Mouse (Mus musculus) neural tube, embryonic 15.5 days (tissue): ENCODE measurements around the gene Stx18. TPM values are rescaled to one million over a fixed set of nuclear protein-coding genes. Genes with fewer than 3 reads are reported as not detected.

Source experiments
- ATAC-seq: fragments of 200-750 bp; cut with Nextera tagmentation; 2 replicates; pipeline ENCODE4 v1.8.0; 2017; ENCODE audit warnings: mild to moderate bottlenecking, moderate TSS enrichment, moderate library complexity; ENCODE audit not compliant: low FRiP score
- H3K27ac ChIP-seq: fragments of 300-500 bp; sonication (generic); replicated peaks from 2 replicates; pipeline ENCODE4 v1.5.1; 2015; ENCODE audit warnings: mild to moderate bottlenecking, inconsistent platforms
- H3K27me3 ChIP-seq: fragments of 300-500 bp; sonication (generic); replicated peaks from 2 replicates; pipeline ENCODE4 v1.6.1; 2015; ENCODE audit warnings: inconsistent platforms
- H3K36me3 ChIP-seq: fragments of 300-500 bp; sonication (generic); 2 replicates; pipeline ENCODE4 v1.6.1; 2015; ENCODE audit warnings: inconsistent platforms
- H3K4me1 ChIP-seq: fragments of 300-500 bp; sonication (generic); 2 replicates; pipeline ENCODE4 v1.6.1; 2015; ENCODE audit warnings: inconsistent platforms
- H3K4me2 ChIP-seq: fragments of 300-500 bp; sonication (generic); 2 replicates; pipeline ENCODE4 v1.6.1; 2015; ENCODE audit warnings: inconsistent platforms, mild to moderate bottlenecking, moderate library complexity
- H3K4me3 ChIP-seq: fragments of 300-500 bp; sonication (generic); replicated peaks from 2 replicates; pipeline ENCODE4 v1.5.1; 2015; ENCODE audit warnings: mild to moderate bottlenecking, inconsistent platforms
- H3K9ac ChIP-seq: fragments of 300-500 bp; sonication (generic); replicated peaks from 2 replicates; pipeline ENCODE4 v1.6.1; 2015; ENCODE audit warnings: mild to moderate bottlenecking, inconsistent platforms
- H3K9me3 ChIP-seq: fragments of 300-500 bp; sonication (generic); replicated peaks from 2 replicates; pipeline ENCODE4 v1.6.1; 2016; ENCODE audit warnings: inconsistent platforms
- WGBS: fragments of 180-500 bp; shearing (Covaris S2); methylation state at CpG from one replicate; pipeline ENCODE4 v1.1.7; 2015; ENCODE audit warnings: mixed read lengths; 5-methylcytosine and 5-hydroxymethylcytosine counted together
- polyA plus RNA-seq: library from polyadenylated mRNA; unstranded; fragments of >200 nt; fragmentation: Nextera tagmentation; extraction: Ambion mirVana; gene quantifications from 2 replicates; pipeline ENCODE4 v1.2.1, GENCODE M21; 2015

Stx18 gene
- polyA plus RNA-seq, 1 experiment from 2014 or later = 35.0 TPM

GRCm38 (mm10) chr5:38174256-38174912 lies 135.8 kb downstream of the Stx18 start:
- Histone ChIP-seq H3K4me2 (no peak overlapping the region), H3K9me3 (no peaks in the 10 kb centered on the region), H3K27me3 (no peaks in the 10 kb centered on the region), H3K4me3 (no peak overlapping the region), H3K9ac (no peak overlapping the region), H3K36me3 (no peaks in the 10 kb centered on the region), H3K4me1 (no peaks in the 10 kb centered on the region; the same call in 1 of the 2 replicates), H3K27ac (no peak overlapping the region)
- WGBS = 60% methylated on average over 16 of the region's 16 CpGs
- ATAC-seq = peak; percentile 65; the same call in 1 of the 2 replicates

GRCm38 (mm10) chr5:38184688-38185285 lies 146.2 kb downstream of the Stx18 start:
- WGBS = 88% methylated on average over 6 of the region's 6 CpGs
- no peaks in the 10 kb centered on the region for H3K27me3 ChIP-seq
- H3K4me3 ChIP-seq = no peak overlapping the region
- no peaks in the 10 kb centered on the region for H3K4me1 ChIP-seq
- no peak for ATAC-seq
- no peaks in the 10 kb centered on the region for H3K9me3 ChIP-seq
- no peak overlapping the region for H3K27ac ChIP-seq
- no peaks in the 10 kb centered on the region for H3K36me3 ChIP-seq
- no peak overlapping the region for H3K4me2 ChIP-seq
- H3K9ac ChIP-seq = no peak overlapping the region

- no peaks in the 10 kb centered on the region for H3K4me1 ChIP-seq
- no peak overlapping the region for H3K27ac ChIP-seq
- ATAC-seq = no peak
- 91% methylated on average over 2 of the region's 2 CpGs for WGBS
- no peaks in the 10 kb centered on the region for H3K27me3 ChIP-seq
- no peak overlapping the region for H3K9ac ChIP-seq
- H3K4me3 ChIP-seq = no peak overlapping the region
- no peaks in the 10 kb centered on the region for H3K9me3 ChIP-seq
- H3K36me3 ChIP-seq = no peaks in the 10 kb centered on the region
- H3K4me2 ChIP-seq = no peak overlapping the region
These were observed 148.5 kb downstream of the Stx18 start for GRCm38 (mm10) chr5:38187006-38187405.

Other genes with a start within 250 kb of the Stx18 start
- 7.8 and 15.4 TPM in 2 replicates for gene Msx1, start 214.2 kb upstream of the Stx18 start, polyA plus RNA-seq
- 1,201 and 1,460 TPM in 2 replicates for gene Nsg1, start 121.2 kb downstream of the Stx18 start, polyA plus RNA-seq
- 15.0 and 16.2 TPM in 2 replicates for gene Zbtb49, start 181.7 kb downstream of the Stx18 start, polyA plus RNA-seq
- 38.7 and 54.4 TPM in 2 replicates for gene Lyar, start 181.7 kb downstream of the Stx18 start, polyA plus RNA-seq
- gene Tmem128, start 221.4 kb downstream of the Stx18 start, polyA plus RNA-seq = 96.4 and 100 TPM in 2 replicates
- 0.05 TPM in 1 of 2 replicates, not detected in the other for gene Otop1, start 237.2 kb downstream of the Stx18 start, polyA plus RNA-seq